Mouse (Mus musculus): ENCODE measurements around the gene Pes1. TPM values are rescaled to one million over a fixed set of nuclear protein-coding genes. Genes with fewer than 3 reads are reported as not detected.

Gene Pes1
- polyA plus RNA-seq, 1 experiment = 28.5 TPM

DNA sequence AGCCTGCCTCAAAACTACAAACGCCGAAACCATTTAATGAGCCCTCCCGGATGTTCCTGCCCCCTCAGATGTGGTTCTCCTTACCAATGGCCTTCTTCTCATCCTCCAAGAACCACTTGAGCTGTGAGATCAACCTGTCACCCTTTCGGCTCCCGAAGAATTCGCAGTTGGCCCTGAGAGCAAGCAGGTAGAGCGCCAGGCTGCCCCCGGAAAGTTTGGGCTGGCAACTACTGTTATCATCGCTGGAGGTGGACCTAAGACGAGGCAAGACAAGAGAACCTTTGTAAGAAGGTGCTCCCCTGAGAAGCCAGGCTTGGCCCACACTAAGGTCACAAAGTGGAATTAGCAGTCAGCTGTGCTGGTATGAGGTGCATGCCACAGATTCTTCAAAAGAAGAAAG lies 37.9 kb upstream of the Pes1 start:
- Histone ChIP-seq H3K36me3 (ENCODE audit: control insufficient read depth, insufficient read depth, low read length) (no peaks in the 10 kb centered on the region), H3K27me3 (ENCODE audit: control insufficient read depth, insufficient read depth, low read length) (no peaks in the 10 kb centered on the region), H3K4me1 (ENCODE audit: control insufficient read depth, insufficient read depth, low read length) (no peaks in the 10 kb centered on the region), H3K27ac (ENCODE audit: control insufficient read depth, insufficient read depth, low read depth, low read length) (no peak overlapping the region), H3K4me3 (ENCODE audit: control insufficient read depth, low read depth, low read length) (no peak overlapping the region)
- TF ChIP-seq CTCF (IDR thresholded peaks at IDR 0.05; ENCODE audit: control insufficient read depth, insufficient read depth, insufficient replicate concordance, low read depth, low read length) (no peak), POLR2A (IDR thresholded peaks at IDR 0.05; ENCODE audit: control insufficient read depth, low read depth, low read length) (no peak)

DNA sequence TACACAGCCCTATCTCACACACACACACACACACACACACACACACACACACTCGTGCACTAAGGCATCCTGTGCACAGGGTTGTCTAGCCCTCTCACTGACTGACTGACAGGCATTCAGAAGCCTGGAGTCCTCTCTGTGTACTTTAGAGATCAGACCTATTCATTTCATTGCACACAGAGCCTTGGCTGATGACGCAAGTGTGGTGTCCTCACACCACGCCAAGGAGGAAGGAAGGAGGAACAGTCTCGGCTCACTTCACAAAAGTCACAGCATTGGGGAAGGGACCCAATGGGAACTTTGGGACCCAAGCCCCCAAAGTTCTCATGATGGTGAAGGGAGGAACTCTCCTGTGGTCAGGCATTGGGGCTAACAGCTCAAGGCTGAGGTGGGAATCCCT lies 33.8 kb upstream of the Pes1 start:
- Histone ChIP-seq H3K4me3 (ENCODE audit: control insufficient read depth, low read depth, low read length) (no peak overlapping the region), H3K36me3 (ENCODE audit: control insufficient read depth, insufficient read depth, low read length) (no peaks in the 10 kb centered on the region), H3K27ac (ENCODE audit: control insufficient read depth, insufficient read depth, low read depth, low read length) (no peak overlapping the region), H3K27me3 (ENCODE audit: control insufficient read depth, insufficient read depth, low read length) (no peaks in the 10 kb centered on the region), H3K4me1 (ENCODE audit: control insufficient read depth, insufficient read depth, low read length) (peaks cover 3% of the 10 kb centered on the region)
- TF ChIP-seq CTCF (IDR thresholded peaks at IDR 0.05; ENCODE audit: control insufficient read depth, insufficient read depth, insufficient replicate concordance, low read depth, low read length) (no peak), POLR2A (IDR thresholded peaks at IDR 0.05; ENCODE audit: control insufficient read depth, low read depth, low read length) (no peak)

DNA sequence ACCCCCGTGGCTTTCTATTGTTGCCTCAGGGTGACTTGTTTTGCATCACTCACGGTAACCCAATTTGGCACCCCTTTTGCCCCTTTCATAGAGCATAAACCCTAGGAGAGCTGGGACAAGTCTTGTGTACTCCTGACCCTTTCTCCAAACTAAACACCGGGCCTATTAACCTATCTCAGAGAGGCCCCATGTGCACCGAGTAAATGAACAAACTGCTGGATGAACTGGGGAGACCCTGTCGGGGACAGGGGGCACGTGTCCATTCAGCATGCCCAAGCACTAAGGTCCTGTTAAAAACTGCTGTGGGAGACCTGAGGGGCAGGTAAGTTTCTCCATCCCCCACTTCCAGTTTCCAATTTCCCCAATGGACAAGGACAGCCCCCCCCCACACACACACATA lies 32.8 kb upstream of the Pes1 start:
- Histone ChIP-seq H3K4me3 (ENCODE audit: control insufficient read depth, low read depth, low read length) (no peak overlapping the region), H3K27ac (ENCODE audit: control insufficient read depth, insufficient read depth, low read depth, low read length) (no peak overlapping the region), H3K4me1 (ENCODE audit: control insufficient read depth, insufficient read depth, low read length) (peaks cover 3% of the 10 kb centered on the region), H3K36me3 (ENCODE audit: control insufficient read depth, insufficient read depth, low read length) (no peaks in the 10 kb centered on the region), H3K27me3 (ENCODE audit: control insufficient read depth, insufficient read depth, low read length) (no peaks in the 10 kb centered on the region)
- no peak for TF ChIP-seq CTCF (IDR thresholded peaks at IDR 0.05; ENCODE audit: control insufficient read depth, insufficient read depth, insufficient replicate concordance, low read depth, low read length)
- no peak for TF ChIP-seq POLR2A (IDR thresholded peaks at IDR 0.05; ENCODE audit: control insufficient read depth, low read depth, low read length)

DNA sequence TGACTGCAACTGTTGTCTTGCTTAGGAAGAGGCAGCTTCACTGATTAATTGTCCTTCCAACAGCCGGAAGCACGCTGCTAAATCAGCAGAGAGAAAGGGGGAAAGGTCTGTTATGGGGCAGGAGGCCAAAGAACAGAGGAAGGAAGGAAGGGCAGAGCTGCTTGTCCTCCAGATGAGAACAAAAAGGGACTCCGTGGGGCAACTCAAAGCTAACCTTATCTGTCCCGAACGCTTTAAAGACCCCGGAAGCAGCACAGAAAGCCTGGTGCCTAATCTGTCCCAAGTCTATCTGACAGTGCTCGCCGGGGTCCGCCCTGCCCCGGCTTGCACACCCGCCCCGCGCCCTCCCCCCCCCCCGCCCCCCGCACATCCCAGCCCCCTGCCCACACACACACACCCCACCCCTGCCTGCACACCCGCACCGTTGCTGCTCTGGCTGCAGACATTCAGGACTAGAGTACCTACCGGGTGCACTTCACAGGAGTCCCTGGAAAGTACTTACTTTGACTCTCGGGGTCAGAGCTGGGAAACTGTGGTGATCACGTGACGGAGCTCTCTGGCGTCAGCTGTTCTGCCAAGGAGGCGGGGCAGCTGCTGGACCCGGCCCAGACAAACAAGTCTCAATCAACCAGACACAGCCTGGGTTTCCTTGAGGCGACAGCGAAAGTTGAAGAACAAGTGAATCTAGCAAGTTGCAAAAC lies 32.1 kb upstream of the Pes1 start, which contains the start of gene Tcn2:
Tcn2 (minus strand) TSS at position 649 of the 701 bp plus-strand sequence.
- H3K27ac ChIP-seq (ENCODE audit: control insufficient read depth, insufficient read depth, low read depth, low read length) = no peak within 1 kb of the TSS
- H3K27me3 ChIP-seq (ENCODE audit: control insufficient read depth, insufficient read depth, low read length) = no peaks in the 10 kb centered on the region
- H3K36me3 ChIP-seq (ENCODE audit: control insufficient read depth, insufficient read depth, low read length) = no peaks in the 10 kb centered on the region
- peak within 1 kb of the TSS; percentile 51 for H3K4me3 ChIP-seq (ENCODE audit: control insufficient read depth, low read depth, low read length)
- H3K4me1 ChIP-seq (ENCODE audit: control insufficient read depth, insufficient read depth, low read length) = peaks cover 3% of the 10 kb centered on the region
- no peak for TF ChIP-seq CTCF (IDR thresholded peaks at IDR 0.05; ENCODE audit: control insufficient read depth, insufficient read depth, insufficient replicate concordance, low read depth, low read length)
- no peak for TF ChIP-seq POLR2A (IDR thresholded peaks at IDR 0.05; ENCODE audit: control insufficient read depth, low read depth, low read length)

DNA sequence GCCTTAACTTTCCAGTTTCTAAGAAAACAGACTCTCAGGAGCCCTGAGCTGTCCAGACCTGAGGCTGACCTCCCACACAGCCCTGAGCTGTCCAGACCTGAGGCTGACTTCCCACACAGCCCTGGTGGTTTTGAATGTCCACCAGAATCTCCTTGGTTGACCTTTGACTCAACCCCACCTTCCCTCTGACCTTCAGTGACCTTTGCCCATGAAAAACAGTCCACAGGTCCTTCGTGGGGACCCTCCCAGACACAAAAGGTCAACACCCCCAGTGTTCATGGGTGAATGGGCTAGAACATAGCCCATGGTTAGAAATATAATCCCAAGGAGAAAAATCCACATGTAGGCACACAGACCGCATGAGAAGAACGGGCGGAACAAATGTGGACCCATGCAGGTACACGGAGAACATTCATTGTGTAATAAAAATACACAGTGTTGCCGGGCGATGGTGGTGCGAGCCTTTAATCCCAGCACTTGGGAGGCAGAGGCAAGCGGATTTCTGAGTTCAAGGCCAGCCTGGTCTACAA lies 30.0 kb upstream of the Pes1 start:
- TF ChIP-seq POLR2A (IDR thresholded peaks at IDR 0.05; ENCODE audit: control insufficient read depth, low read depth, low read length) (no peak), CTCF (IDR thresholded peaks at IDR 0.05; ENCODE audit: control insufficient read depth, insufficient read depth, insufficient replicate concordance, low read depth, low read length) (no peak)
- H3K4me3 ChIP-seq (ENCODE audit: control insufficient read depth, low read depth, low read length) = no peak overlapping the region
- peaks cover 3% of the 10 kb centered on the region for H3K4me1 ChIP-seq (ENCODE audit: control insufficient read depth, insufficient read depth, low read length)
- no peak overlapping the region for H3K27ac ChIP-seq (ENCODE audit: control insufficient read depth, insufficient read depth, low read depth, low read length)
- no peaks in the 10 kb centered on the region for H3K36me3 ChIP-seq (ENCODE audit: control insufficient read depth, insufficient read depth, low read length)
- no peaks in the 10 kb centered on the region for H3K27me3 ChIP-seq (ENCODE audit: control insufficient read depth, insufficient read depth, low read length)

DNA sequence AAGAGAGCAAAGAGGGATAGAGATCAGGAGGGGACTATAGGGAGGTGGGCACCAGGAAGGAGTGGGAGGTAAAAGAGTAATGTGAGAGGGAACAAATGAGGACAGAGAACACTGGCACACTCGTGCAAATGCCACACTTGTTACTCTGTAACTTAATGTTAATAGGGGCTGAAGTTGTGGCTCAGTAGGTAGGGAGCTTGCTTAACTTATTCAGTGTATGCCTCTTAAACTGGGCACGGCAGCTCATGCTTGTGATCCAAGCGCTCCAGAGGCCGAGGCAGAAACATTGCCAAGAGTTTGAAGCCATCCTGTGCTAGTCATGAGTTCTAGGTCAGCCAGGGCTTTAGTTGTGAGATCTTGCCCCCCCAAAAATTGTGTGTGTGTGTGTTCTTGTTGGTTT lies 28.6 kb upstream of the Pes1 start:
- Histone ChIP-seq H3K4me1 (ENCODE audit: control insufficient read depth, insufficient read depth, low read length) (peaks cover 3% of the 10 kb centered on the region), H3K27ac (ENCODE audit: control insufficient read depth, insufficient read depth, low read depth, low read length) (no peak overlapping the region), H3K27me3 (ENCODE audit: control insufficient read depth, insufficient read depth, low read length) (no peaks in the 10 kb centered on the region), H3K4me3 (ENCODE audit: control insufficient read depth, low read depth, low read length) (no peak overlapping the region), H3K36me3 (ENCODE audit: control insufficient read depth, insufficient read depth, low read length) (no peaks in the 10 kb centered on the region)
- TF ChIP-seq POLR2A (IDR thresholded peaks at IDR 0.05; ENCODE audit: control insufficient read depth, low read depth, low read length) = no peak
- TF ChIP-seq CTCF (IDR thresholded peaks at IDR 0.05; ENCODE audit: control insufficient read depth, insufficient read depth, insufficient replicate concordance, low read depth, low read length) = no peak

DNA sequence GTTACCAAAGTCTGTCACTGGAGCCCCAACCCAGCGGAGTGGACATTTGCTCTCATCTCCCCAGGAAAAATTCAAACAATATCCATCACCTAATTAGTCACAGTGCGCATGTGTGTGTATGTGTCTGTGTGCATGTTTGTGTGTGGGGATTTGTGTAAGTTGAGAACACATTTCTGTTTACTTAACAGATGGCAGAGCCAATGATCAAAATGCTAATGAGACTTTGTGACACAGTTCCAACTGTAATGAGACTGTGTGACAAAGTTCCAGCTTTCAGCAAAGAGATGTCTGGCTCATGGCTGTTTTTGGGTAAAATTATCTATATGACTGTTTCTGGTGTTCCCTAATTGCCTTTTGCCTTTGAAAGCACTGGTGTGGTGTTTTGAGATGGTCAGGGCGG lies 27.5 kb upstream of the Pes1 start:
- no peaks in the 10 kb centered on the region for H3K36me3 ChIP-seq (ENCODE audit: control insufficient read depth, insufficient read depth, low read length)
- no peaks in the 10 kb centered on the region for H3K27me3 ChIP-seq (ENCODE audit: control insufficient read depth, insufficient read depth, low read length)
- H3K4me1 ChIP-seq (ENCODE audit: control insufficient read depth, insufficient read depth, low read length) = peaks cover 2% of the 10 kb centered on the region
- H3K27ac ChIP-seq (ENCODE audit: control insufficient read depth, insufficient read depth, low read depth, low read length) = no peak overlapping the region
- TF ChIP-seq CTCF (IDR thresholded peaks at IDR 0.05; ENCODE audit: control insufficient read depth, insufficient read depth, insufficient replicate concordance, low read depth, low read length) (no peak), POLR2A (IDR thresholded peaks at IDR 0.05; ENCODE audit: control insufficient read depth, low read depth, low read length) (no peak)
- no peak overlapping the region for H3K4me3 ChIP-seq (ENCODE audit: control insufficient read depth, low read depth, low read length)

All from testis, adult 2 months (tissue).